Mouse (Mus musculus) urinary bladder, postnatal 25 days (tissue): ENCODE results near the gene Supt5.
"Not testable (repeated sequence)": the region's sequence is repeated elsewhere in the genome, so short reads cannot be mapped to it uniquely, and the experiment has no call there.

Experiments used
- DNase-seq: peaks from one replicate; pipeline ENCODE4 v3.0.0; 2022; ENCODE audit warnings: low spot score

The Supt5 gene

DNA sequence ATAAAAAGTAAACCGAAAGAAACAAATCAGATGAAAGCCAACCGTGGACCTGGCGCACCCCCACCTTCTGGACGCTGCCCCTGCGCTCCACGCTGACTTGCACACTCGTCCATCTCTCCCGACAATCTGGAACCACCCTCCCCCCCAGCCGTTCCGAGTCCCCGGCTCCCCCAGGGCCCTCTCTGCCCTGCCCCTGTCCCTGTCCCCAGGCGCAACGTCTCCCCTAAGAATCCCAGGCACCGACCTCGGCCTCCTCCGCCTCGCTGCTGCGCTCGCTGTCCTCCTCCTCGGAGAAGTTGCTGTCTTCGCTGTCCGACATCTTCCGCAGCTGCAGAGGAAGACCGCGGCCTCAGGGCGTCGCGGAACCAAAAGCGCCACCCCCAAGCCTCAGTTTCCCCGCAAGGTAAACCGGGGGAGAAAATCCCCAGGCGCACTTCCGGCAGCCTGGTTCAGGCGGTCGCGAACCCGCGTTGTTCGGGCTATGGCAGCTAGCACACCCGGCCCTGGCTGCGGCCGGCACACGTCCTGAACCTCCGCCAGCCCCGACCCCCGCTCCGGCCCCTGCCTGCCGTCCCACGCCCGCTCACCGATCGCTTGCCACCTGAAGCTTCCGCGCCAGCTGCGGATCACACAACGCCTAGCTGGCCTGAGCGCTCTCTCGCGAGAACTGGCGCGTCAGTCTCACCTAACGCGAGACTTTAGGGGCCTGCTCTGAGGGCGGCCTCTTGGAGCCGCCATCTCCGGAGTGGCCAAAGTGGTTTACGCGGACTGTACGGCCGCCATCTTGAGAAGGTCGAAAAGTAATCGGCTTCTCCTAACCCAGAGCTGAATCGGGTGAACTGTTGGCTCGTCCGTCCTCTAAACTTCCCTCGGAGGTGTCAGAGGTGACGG, at the start of gene Supt5:
Supt5 (minus strand) TSS at position 639 of the 891 bp plus-strand sequence.
- DNase-seq, result peak; percentile 94

DNA sequence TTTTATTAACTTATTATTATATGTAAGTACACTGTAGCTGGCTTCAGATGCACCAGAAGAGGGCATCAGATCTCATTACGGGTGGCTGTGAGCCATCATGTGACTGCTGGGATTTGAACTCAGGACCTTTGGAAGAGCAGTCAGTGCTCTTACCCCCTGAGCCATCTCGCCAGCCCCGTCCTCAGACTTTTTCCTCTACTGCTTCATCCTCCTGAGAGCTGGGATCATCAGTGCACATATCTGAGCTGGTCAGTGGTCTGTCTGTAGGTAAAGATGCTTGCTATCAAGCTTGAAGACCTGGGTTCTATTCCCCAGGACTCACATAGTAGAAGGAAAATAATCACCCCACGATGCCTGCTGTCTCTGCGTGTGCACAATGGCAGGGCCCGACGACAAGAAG, 48.8 kb upstream of the Supt5 start:
- DNase-seq, result not testable (repeated sequence)

DNA sequence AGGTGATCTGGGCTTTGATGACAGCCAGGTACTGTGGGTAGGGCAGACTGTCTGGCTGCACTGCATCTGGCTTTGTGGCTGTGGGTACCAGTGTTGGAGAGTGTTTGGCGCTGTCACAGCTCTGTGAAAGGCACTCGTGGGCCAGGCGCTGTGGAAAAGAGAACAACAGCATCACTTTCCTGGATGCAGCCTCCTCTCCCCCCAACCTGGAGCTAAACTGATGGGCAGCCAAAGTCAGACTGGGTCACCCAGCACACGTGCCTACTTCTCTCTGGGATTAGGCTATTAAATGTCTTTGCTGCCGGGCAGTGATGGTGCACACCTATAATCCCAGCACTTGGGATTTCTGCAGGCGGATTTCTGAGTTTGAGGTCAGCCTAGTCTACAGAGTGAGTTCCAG, 48.3 kb upstream of the Supt5 start:
- not testable (repeated sequence) for DNase-seq

DNA sequence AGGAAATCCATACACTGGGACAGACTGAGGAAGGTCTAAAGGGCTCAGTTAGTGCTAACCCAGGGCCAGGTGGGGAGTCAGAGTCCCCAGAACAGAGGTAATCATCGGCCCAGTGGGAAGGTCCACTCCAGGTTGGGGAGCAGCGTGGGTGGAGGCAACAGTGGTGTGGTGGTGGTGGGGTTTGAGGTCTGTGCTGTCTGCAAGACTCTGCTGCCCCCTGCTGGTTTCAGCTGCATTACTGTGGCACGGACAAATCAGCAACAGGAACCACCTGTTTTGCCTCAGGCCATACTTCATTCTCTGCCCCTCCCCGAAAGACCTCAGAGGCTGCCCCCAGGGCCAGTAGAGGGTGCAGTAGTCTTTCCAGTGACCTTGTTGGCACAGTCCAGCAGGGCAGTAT, 47.9 kb upstream of the Supt5 start:
- peak; percentile 91 for DNase-seq

DNA sequence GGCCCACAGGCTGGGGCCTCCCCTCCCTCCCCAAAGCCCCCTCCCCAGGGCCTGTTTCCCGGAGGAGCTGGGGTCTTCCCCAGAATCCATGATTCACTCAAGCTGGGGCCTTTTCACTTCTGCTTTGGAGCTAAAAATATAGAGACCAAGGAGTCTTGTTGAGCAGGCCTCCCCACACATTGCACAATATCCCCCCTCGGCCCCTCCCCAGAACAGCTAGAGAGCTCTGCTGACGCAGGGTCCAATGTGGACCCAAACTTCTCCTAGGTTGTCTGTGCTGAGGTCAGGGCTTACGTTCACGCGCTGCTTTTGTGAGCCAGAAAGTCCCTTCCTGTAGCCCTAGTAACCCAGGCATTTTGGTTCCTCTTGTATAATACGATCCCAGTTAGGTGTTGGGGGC, 47.5 kb upstream of the Supt5 start:
- DNase-seq, result no peak

DNA sequence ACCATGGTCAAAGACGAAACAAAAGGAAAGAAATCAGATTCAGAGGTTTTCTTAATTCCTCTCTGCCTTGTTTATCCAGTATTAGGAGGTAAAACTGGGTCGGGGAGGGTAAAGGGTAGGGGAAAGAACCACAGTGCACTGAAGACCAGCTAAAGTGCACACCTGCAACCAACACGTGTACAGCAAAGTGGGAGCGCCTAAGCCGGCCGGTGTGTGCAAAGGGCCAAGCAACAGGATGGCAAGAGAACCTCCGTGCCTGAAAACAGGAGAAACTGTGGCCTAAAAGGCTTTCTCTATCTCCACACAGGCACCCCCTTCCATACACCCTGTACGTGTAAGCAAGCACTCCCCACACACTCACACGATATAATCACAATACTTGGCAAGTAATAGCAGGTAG, 46.6 kb upstream of the Supt5 start:
- no peak for DNase-seq

DNA sequence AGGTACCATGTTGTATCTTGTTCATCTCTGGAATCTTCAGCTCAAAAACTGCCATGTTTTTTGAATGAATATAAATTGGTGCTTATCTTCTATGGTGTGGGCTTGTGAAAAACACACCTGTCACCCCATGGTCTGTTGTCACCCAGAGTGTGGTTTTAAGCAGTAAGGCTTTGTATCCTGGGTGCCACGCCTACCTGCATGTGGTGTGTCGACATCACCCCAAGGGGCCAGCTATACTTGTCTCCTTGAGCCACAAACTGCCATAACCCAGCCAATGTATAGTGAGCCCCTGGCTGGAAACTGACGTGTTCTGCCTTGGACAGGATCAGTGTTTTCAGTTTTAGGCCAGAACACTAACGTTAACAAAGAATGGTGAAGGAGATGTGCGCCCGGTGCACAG, 45.6 kb upstream of the Supt5 start:
- DNase-seq, result no peak

DNA sequence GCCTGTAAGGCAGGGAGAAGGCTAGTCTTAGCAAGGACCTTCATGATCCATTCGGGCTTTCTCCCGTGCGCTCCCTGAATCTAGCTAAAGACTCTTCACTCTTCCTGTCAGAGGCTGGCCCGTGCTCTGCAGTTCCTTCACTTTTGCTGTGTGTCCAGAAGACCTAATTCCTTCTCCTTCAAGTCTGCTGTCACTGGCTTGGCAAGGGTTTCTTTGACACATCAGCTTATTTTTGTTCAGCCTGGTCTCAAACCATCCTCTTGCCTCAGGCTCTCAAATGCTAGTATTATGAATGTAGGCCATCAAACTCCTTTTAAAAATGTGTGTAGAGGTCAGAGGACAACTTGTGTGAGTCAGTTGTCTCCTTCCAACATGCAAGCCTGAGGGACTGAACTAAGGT, 45.1 kb upstream of the Supt5 start:
- no peak for DNase-seq

DNA sequence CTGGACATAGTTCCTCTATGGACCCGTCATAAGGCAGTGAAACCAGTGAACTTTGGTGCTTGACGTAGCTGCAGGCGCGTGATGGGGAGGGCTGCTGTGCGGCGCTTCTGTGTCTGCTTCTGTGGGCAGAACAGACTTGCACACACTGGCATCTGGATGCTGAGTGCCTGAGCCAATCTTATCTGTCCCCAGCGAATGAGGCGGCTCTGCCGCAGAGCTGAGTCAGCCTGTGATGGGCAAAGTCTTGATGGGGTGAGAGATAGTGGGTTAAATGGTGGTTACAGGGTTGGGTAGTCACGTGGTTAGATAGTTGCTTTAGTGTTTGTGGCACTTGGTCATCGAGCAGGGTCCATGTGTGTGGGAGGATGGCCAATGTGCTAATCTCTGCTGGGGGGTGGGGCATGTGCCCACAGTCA, 44.4 kb upstream of the Supt5 start:
- DNase-seq, result no peak

DNA sequence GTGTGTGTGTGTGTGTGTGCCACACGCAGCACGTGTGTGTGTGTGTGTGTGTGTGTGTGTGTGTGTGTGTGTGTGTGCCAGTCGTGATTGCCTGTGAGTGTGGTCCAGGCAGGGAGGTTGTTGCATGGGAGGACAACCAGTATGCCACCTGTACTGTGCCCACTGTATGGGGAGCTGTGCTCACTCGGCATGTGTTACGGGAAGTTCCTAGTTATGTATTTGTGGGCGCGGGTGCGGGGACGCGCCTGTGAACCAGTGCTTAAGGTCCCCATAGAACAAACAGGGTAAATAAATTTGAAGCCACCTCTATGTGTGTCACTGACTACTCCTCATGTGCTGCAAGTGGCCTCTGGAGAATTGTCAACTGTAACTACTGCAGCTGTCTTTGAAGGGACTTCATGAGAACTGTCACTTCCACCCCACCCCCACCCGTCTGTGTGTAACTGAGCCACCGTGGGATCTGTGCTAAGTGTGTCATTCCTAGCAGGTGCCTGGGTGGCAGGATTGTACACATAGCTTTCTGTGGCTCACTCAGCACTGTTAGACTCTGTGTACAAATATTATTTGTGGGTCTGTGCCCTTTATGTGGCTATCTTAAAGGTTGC, 43.9 kb upstream of the Supt5 start:
- DNase-seq, result no peak

DNA sequence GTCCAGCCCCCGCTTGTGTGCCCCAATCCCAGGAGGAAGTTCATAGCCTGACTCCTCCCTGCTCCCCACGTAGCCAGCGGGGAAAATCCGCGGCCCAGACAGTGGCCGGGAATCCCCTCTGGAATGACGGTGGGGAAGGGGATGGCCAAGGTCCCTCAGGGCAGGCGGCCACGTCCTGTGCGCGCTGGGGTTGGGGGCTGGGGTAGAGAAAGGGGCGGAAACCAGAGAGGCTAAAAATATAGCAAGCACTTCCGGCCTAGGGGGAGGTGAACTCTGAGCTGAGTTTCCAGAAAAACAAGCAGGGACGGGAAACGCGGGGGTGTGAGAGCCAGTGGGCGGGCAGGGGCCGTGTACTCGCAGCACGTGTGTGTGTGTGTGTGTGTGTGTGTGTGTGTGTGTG, 43.4 kb upstream of the Supt5 start:
- DNase-seq, result peak; percentile 74

DNA sequence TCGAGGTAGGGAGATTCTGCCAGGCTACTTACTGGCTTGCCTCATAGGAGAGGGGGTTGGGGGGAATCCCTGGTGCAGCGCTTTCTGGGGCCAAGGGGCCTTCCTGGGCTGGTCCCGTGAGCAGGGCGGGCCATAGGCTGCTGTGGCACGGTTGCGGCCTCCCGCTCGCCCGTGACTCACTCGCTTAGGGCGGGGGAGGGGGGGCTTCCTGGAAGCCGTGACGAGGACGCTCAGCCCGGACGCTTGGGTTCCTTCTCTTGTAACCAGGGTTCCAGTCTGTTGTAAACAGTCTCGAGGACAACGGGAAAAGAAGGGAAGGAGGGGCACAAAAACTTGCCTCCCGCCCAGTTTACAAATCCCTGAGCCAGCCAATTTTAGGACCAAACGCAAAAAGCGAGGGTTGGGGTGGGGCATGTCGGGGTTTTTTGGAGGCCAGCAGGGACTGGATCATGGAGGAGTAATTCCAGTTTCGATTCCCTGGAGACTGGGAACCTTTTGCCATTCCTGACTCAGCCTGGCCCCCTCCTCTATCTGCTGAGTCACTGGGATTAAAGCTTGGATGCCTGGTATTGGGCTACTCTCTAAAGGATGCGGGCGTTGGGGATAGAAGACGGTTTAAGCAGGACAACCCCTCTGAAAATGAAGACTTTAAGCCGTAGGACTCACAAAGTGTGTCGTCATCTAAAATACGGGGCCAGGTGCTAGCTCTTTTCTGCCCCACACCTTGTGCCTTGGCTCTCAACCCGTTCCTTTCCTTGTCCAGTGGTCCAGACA, 42.7 kb upstream of the Supt5 start:
- peak; percentile 71 for DNase-seq

DNA sequence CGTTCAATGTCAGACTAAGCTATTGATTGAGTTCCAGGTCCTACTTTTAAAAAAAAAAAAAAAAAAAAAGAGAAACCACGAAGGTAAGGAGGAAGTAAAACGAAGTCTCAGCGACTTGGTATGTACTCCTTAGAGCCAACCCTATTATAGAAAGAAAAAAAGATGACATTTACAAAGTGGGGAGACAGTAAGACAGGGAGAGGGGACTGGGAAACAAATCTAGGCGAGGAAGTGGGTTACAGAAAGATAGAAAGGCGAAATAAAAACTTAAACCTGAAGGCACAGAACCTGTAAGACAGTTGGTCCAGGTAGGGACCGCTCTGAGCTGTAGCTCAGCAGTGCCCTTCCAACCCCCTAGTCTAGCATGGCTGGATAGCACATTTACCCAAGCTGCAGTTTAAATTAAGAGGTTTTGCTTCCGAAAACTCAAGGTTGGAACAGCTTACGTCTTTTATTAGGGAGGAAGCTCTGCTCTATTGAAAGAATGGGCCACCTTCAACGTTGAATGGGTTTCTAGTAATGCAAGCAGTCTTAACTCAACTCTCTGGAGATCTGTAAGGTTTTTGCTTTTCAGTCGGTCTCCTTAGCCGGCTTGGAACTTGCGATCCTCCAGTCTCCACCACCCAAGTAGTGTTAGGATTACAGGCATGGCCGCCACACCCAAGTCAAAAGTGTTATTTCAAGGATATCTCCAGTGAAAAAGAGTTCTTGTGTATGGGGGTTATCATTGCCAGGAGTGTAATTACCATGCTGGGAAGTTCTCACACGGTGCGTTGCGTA, 41.9 kb upstream of the Supt5 start, which contains the start of gene Zfp36:
Zfp36 (minus strand) TSS at position 17 of the 780 bp plus-strand sequence.
- DNase-seq, result no peak

DNA sequence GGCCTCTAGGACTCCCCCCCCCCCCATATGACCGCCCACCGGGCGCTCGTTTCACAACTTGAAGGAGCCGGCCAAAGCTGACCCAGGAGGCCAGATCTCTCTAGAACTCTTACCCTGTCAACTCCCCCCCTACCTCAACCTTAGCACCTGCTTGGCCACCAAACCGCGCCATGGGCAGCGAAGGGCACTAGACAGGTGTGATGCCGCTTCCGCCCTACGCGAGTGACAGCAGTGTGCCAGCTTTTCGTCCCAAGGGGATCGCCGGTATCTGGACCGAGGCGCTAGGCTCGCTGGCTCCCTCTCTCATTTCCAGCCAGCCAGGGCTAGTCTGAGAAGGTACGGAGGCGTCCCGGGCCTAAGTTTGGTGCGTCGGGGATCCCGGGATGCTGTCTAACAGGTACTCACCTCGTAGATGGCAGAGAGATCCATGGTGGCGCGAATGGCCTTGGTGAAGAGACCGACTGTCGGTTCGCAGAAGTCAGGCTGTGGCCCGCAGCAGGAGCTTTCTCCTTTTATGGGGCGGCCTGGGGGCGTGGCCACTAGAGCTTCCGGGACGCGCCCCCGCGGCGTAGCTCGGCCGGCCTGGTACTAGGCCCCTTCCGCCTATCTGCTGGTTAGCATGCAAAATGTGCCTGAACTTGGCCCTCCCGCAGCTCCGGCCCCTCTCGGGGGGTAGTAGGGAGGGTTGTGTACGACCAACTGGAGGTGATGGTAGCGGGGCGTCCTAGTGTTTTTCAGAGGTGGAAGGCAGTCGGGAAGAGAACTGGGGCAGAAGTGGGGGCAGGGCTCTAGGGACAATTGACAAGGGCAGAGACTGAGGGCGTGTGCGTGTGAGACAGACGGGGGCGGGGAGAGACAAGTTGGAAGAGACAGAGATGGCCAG, 40.5 kb upstream of the Supt5 start:
- DNase-seq, result peak; percentile 99

DNA sequence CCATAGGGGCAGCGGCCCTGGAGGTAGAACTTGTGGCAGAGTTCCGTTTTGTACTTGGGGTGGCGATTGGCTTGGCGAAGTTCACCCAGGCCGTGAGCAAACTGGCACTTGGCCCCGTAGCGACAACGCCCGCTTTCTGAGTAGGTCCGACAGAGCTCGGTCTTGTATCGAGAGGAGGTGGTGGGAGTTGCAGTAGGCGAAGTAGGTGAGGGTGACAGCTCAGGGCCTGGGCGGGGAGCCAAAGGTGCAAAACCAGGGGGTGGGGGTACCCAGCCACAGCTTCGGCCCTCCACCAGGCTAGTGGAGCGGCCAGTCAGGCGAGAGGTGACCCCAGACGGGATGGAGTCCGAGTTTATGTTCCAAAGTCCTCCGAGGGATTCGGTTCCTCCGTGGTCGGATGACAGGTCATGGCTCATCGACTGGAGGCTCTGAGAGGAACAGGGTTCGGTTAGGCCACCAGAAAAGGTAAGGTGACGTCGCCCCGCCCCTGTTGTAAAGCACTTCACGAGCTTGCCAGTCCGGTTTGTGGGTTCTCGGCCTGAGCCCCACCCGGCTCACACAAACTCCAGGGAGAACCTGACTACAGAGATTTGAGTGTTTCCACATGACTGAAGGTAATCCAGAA, 39.6 kb upstream of the Supt5 start:
- DNase-seq, result peak; percentile 73

DNA sequence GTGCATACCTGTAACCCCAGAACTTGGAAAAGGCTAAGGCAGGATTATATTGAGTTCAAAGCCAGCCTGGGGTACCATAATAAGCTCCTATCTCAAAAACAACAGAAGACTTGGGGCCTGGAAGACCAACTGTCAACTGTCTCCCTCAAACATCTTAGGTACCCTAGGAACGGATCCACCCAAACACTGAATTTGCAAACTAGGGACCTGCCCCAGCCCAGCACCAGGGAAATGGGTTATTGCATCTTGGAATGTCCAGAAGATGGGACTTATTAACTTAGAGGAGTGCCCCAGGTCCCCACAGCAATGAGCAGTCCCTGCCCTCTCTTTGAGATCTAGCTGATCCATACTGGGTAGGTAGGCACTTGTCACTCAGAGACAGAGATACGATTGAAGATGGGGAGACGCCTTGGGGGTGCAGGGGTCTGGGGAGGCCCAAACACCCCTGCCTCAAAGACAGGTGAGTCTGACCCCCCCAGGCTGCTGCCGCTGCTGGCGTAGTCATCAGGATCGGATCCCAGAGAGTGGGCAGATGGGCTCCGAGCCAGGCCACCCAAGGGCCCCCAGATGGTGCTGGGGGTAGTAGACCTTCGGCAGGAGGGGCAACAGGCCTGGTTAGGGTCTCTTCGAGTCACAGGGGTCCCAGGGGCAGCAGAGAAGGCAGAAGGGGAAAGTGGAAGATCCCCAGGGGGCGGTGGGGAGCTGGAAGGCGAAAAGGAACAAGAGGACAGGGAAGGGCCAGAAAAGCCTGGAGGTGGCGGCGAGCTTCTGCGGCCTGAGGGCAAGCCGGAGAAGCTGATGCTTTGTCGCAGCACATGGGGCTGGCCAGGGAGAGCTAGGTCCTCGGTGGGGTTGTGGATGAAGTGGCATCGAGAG, 38.9 kb upstream of the Supt5 start:
- DNase-seq, result no peak

DNA sequence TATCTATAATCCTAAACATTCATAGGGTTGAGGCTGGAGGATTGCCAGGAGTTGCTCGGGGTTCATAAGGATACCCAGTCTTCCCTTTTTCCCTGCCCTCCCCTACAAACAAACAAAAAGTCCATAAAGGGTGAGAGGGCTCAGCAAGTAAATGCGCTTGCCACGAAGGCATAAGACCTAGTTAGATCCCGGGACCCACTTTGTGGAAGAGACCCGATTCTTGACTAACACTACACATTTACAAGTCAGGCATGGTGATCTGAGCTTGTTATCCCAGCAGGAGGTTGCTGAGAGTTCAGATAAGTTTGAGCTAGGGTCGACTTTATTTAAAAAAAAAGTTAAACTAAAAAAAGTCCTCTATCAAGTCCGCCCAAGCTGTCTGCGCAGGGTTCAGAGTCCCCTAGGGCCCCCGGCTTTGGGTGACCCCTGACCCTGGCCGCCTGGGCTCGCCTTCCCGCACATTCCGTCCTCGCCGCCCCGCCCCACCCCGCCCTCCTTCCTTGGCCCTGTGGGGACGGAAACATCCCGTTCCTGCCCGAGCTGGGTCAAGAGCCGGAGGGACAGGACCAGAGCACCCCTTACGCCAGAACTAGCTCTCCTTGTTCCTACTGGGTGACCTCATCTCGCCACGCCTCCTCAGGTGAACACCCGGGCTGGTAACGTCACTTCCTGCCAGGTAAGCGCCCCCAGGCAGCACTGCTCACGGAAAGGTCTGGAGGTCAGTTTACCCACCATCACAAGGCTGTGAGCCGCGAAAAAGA, 37.6 kb upstream of the Supt5 start:
- peak; percentile 81 for DNase-seq

DNA sequence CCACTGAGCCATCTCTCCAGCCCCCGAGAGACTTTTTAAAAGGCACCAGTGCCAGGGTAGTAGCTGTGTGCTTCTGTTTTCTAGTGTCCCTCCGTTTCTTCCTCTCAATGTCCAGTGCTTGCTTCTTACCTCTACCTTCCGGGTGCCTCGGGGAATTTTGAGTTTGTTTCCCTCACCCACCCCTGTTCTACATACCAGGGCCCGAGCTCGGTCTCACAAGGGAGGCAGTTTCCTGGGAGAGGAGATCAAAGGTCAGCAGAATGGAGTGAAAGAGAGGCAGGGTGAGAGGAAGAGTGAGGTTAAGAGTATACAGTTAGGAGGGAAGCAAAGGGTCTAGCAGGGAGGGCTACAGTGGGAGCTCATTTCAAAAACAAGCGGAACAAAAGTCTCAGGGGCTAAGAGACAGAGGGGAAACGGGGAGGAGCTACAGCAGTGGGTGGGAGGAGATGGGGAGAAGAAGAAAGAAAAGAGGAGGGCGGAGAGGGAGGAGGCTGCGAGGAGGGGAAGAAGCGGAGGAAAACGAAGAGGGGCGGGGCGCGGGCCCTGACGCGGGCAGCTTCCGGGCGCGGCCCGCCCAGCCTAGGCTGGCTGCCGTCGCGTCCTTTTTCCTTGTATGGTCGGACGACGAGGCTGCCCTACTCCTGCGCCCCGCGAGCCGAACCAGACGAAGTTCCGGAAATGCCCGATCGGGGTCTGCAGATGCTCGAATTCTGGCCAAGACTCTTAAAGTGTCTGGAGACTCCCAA, 36.8 kb upstream of the Supt5 start:
- peak; percentile 87 for DNase-seq
